Mouse (Mus musculus): ENCODE data around the gene Dguok.

Gene Dguok

GRCm38 (mm10) chr6:83432966-83433365, 73.8 kb downstream of the Dguok start:
- DNase-seq (ENCODE audit: low spot score in 2 of 2), result no peak

Data from heart, adult 9 months (tissue).